Mouse (Mus musculus) G1E-ER4 (cell line): ENCODE measurements around the gene Hand1. TPM values are rescaled to one million over a fixed set of nuclear protein-coding genes. Genes with fewer than 3 reads are reported as not detected.

ENCODE experiments used
- GATA1 ChIP-seq: IDR thresholded peaks from one replicate; pipeline ENCODE4 v1.8.0; 2012; ENCODE audit warnings: low read length, inconsistent platforms
- polyA plus RNA-seq: library from polyadenylated mRNA; stranded (reverse); fragments of >175 nt; gene quantifications from 2 replicates; pipeline ENCODE4 v1.2.3, GENCODE M21; 2012

Hand1 gene
- polyA plus RNA-seq, 1 experiment: not detected

DNA sequence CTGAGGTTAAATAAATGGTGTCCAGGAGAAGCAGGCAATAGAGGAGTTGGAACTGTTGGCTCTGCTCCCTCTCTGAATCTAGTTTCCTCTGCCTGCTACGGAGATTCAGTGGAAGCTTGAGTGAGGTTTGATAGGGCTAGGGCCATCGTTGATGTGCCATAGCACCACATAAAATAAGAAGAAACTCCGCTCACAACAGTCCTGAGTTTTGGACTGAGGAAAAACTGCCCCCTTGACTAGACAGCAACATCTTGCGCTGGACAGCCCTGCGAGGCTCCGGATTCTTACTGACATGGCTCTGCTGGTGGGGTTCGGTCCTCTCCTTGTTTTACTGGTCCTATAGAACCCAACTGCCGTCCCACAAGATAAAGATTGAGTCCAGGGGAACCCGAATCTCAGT lies 3.8 kb upstream of the Hand1 start:
- TF ChIP-seq GATA1: no peak

- no peak for TF ChIP-seq GATA1
These were observed 3.3 kb upstream of the Hand1 start for GRCm38 (mm10) chr11:57835931-57836330.

GRCm38 (mm10) chr11:57835331-57835730 lies 2.7 kb upstream of the Hand1 start:
- TF ChIP-seq GATA1: no peak

DNA sequence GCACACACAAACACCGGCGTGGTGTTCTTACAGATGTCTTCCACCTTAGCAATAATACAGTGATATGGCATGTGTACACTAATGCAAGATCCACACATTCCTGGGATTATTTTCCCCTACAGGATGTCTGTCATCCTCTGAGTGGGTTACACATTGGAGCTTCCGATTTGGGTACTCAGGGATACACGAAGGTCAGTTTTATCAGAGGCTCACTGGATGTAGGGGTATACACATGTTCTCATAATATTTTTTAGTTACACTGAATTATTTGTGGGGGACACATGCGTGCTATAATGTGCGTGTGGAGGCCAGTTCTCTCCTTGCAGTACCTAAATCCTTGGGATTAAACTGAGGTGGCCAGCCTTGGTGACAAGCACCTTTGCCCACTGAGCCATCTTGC lies 1.4 kb upstream of the Hand1 start:
- no peak for TF ChIP-seq GATA1

- TF ChIP-seq GATA1: no peak
These were observed 819 bp upstream of the Hand1 start for GRCm38 (mm10) chr11:57833296-57833977.

- TF ChIP-seq GATA1: no peak
These were observed 757 bp downstream of the Hand1 start for GRCm38 (mm10) chr11:57831861-57832260.

- TF ChIP-seq GATA1: no peak
These were observed 1.3 kb downstream of the Hand1 start for GRCm38 (mm10) chr11:57831281-57831781.

GRCm38 (mm10) chr11:57829871-57830775 lies 2.5 kb downstream of the Hand1 start:
- TF ChIP-seq GATA1: no peak

- TF ChIP-seq GATA1: no peak
These were observed 3.4 kb downstream of the Hand1 start for GRCm38 (mm10) chr11:57828955-57829870.

DNA sequence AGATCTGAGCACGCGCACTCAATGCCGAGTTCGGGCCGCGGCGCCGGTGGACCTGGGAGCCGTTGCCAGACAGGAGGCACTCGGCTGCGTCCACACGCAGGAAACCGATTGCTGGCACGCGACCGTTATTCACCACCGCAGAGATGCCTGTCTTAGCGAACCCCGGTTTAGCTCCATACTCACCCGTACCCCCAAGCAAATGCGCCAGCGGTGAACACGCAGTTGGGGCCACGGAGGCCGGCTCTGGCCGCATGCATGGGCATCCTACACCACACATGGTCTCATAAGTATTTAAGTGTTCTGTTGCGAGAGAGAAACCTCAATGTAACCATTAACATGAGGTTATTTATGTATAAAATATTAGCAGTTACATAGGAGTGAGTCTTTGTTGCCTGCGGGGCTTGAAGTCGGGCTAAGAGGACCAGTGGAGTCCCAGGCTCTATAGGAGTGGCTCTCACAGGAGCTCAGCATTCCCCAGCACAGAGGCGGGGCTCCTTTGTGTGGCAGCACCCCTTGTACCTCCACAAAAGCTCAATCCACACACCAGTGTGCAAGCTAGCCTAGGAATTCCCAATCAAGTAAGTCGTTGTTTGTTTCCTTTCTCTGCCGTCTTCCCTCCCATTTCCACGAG lies 4.6 kb downstream of the Hand1 start:
- TF ChIP-seq GATA1: no peak

- TF ChIP-seq GATA1: no peak
These were observed 5.3 kb downstream of the Hand1 start for GRCm38 (mm10) chr11:57827048-57827914.

GRCm38 (mm10) chr11:57823714-57824113 lies 8.9 kb downstream of the Hand1 start:
- no peak for TF ChIP-seq GATA1

GRCm38 (mm10) chr11:57819999-57820581 lies 12.5 kb downstream of the Hand1 start:
- TF ChIP-seq GATA1: no peak

DNA sequence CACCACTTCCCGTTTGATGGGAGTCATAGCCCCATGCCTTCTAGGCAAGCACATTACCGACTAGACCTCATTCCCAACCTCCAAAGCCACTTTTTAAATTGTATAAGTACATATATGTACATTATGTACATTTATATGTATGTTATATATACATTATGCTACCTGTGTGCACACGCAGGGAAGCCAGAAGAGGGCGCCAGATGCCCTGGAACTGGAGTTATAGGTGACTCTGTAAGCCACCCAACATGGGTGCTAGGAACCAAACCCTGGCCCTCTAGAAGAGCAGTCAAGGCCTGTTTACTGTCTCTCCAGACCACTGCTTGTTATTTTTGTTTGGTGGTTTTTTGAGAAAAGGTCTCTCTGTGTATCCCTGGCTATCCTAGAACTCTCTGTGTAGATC lies 14.4 kb downstream of the Hand1 start:
- TF ChIP-seq GATA1: no peak
